ENCODE assay signal across 10 mouse cellular contexts in genomic region chr8:13548235-13548634, GRCm38 (mm10). TPM values are rescaled to one million over a fixed set of nuclear protein-coding genes. Genes with fewer than 3 reads are reported as not detected.
DNase-seq lines count a peak whose midpoint lies in the region; ATAC-seq and TF ChIP-seq lines count a peak whose summit lies in the region.
"Had no signal": no experiment of that assay in that cellular context is flagged by ENCODE, and none has a peak within 500 bp of the region (broad histone marks: within the 10 kb centered on the region; RNA-seq: fewer than 3 reads in every experiment).

No protein-coding gene starts in this region.

- 29% methylated on average over 4 of the region's 4 CpGs for WGBS in bone marrow, adult 2 months
- 23% methylated on average over 4 of the region's 4 CpGs for WGBS in lung, embryonic 16.5 days

- no peaks in the 10 kb centered on the region for H3K4me1 ChIP-seq in bone marrow, adult 2 months (ENCODE audit: control insufficient read depth, insufficient read depth, low read length)
- peaks cover 4% of the 10 kb centered on the region for H3K4me1 ChIP-seq in lung, embryonic 16.5 days (replicated peaks; ENCODE audit: control insufficient read depth, insufficient read depth, low read length)

- DNase-seq in layer of hippocampus, adult 11-12 months (ENCODE audit: low spot score): peak; percentile 42
- DNase-seq in layer of hippocampus, adult 9-10 months (ENCODE audit: low spot score): no peak
- peak; percentile 44 for DNase-seq in ES-CJ7 (ENCODE audit: low read depth, low spot score)
- DNase-seq in heart, adult 9 months (ENCODE audit: low spot score in 2 of 2): peak; percentile 54 to 59
- no peak for DNase-seq in c-Kit-positive CD71-positive TER-119-positive erythroid progenitor cells, embryonic 14.5 days (ENCODE audit: low spot score)

- TF ChIP-seq POLR2A in bone marrow, adult 2 months (IDR thresholded peaks at IDR 0.05; ENCODE audit: borderline replicate concordance, control insufficient read depth, low read depth, low read length): no peak

- peak; percentile 15; the same call in 1 of the 2 replicates for TF ChIP-seq CTCF in bone marrow, adult 2 months (IDR thresholded peaks at IDR 0.05; ENCODE audit: control insufficient read depth, insufficient read depth, low read length)

- H3K4me2 ChIP-seq in lung, embryonic 16.5 days (ENCODE audit: low read depth, low read length): no peak overlapping the region
- H3K4me2 ChIP-seq: neural tube, embryonic 12.5 days had no signal

- H3K9ac ChIP-seq in lung, embryonic 16.5 days (ENCODE audit: low read length): no peak overlapping the region
- H3K9ac ChIP-seq: neural tube, embryonic 12.5 days had no signal

- ATAC-seq in lung, embryonic 16.5 days (ENCODE audit: low read depth): peak; percentile 35; the same call in 1 of the 2 replicates
- no peak for ATAC-seq in erythroid progenitor cell, adult 5-6 weeks (replicated peaks; ENCODE audit: low FRiP score, poor library complexity, severe bottlenecking)

- H3K27me3 ChIP-seq in lung, embryonic 16.5 days (ENCODE audit: control insufficient read depth, insufficient read depth, low read depth, low read length): no peaks in the 10 kb centered on the region
- H3K27me3 ChIP-seq: neural tube, embryonic 12.5 days had no signal

- H3K36me3 ChIP-seq in lung, embryonic 16.5 days (ENCODE audit: control insufficient read depth, insufficient read depth, low read length): no peaks in the 10 kb centered on the region
- H3K36me3 ChIP-seq: neural tube, embryonic 12.5 days had no signal

- no peak overlapping the region for H3K27ac ChIP-seq in bone marrow, adult 2 months (ENCODE audit: control insufficient read depth, insufficient read depth, low read depth, low read length, poor library complexity)
- no peak overlapping the region for H3K27ac ChIP-seq in lung, embryonic 16.5 days (ENCODE audit: low read length)
- H3K27ac ChIP-seq: neural tube, embryonic 12.5 days had no signal

- H3K4me3 ChIP-seq in bone marrow, adult 2 months (replicated peaks; ENCODE audit: control insufficient read depth, low read depth, low read length): no peak overlapping the region
- H3K4me3 ChIP-seq in lung, embryonic 16.5 days (ENCODE audit: low read length): no peak overlapping the region
- H3K4me3 ChIP-seq: neural tube, embryonic 12.5 days had no signal

- H3K9me3 ChIP-seq in lung, embryonic 16.5 days (ENCODE audit: control insufficient read depth, low read length): peaks cover 4% of the 10 kb centered on the region; the same call in 1 of the 2 replicates

RNA-seq across cellular contexts. Expression of gene 1700029H14Rik, which starts 14.0 kb away (rescaled TPM):
- 5.1 TPM in 1 of 2 replicates, not detected in the other for polyA plus RNA-seq in bone marrow, adult 2 months (2011; ENCODE audit: insufficient read depth, insufficient read length, low replicate concordance, missing spikeins)
- not detected in 2 replicates for polyA plus RNA-seq in lung, embryonic 16.5 days (2015; fragmentation: Nextera tagmentation; extraction: Ambion mirVana)
- not detected in 2 replicates for total RNA-seq in erythroid progenitor cell, adult 5-6 weeks (2015; ENCODE audit: low replicate concordance)
- not detected in 2 replicates for total RNA-seq in erythroid progenitor cell, adult 5-6 weeks (2017; ENCODE audit: low replicate concordance)
- polyA plus RNA-seq: large intestine, adult 2 months; neural tube, embryonic 12.5 days had no signal

RNA-seq across cellular contexts. Expression of gene Gas6, which starts 53.9 kb away (rescaled TPM):
- 33.7 and 50.8 TPM in 2 replicates for polyA plus RNA-seq in bone marrow, adult 2 months (2011; ENCODE audit: insufficient read depth, insufficient read length, low replicate concordance, missing spikeins)
- polyA plus RNA-seq in lung, embryonic 16.5 days (2015; fragmentation: Nextera tagmentation; extraction: Ambion mirVana): 78.0 and 83.8 TPM in 2 replicates
- 2.1 TPM in 1 of 2 replicates, not detected in the other for total RNA-seq in erythroid progenitor cell, adult 5-6 weeks (2015; ENCODE audit: low replicate concordance)
- 3.0 and 3.9 TPM in 2 replicates for total RNA-seq in erythroid progenitor cell, adult 5-6 weeks (2017; ENCODE audit: low replicate concordance)

Comparison
In these comparisons a context has a peak if more than half of its experiments do, and no peak if none do; other contexts are left out.
1. DNase-seq: peak in layer of hippocampus, adult 11-12 months (single experiment), ES-CJ7 (single experiment) and heart, adult 9 months (2 of 2); none in layer of hippocampus, adult 9-10 months (single experiment) and c-Kit-positive CD71-positive TER-119-positive erythroid progenitor cells, embryonic 14.5 days (single experiment).